Mouse (Mus musculus): Measurements from ENCODE around the gene Olfr9.
"Not testable (repeated sequence)": the region's sequence is repeated elsewhere in the genome, so short reads cannot be mapped to it uniquely, and the experiment has no call there.

Olfr9 gene

DNA sequence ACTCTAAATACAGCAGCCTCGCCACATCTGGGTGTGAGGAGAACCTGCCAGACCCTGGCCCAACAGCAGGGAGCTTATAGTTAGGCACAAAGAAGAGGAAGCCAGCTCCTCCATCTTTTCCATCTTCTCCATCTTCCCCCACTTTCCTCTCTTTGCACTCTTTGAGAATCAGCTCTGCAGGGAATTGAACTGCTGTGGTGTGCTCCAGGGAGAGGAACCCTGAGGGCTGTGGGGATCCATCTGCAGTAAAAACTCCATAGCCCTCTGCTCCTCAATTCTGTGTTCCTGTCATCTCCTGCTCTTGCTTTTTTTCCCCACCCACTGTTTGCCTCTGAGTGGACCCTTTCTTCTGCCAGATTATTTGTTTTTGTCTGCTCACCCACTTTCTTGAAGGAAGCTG lies at the start of gene Olfr9:
Gene Olfr9, plus strand, starts transcription at position 301 of the 400 bp plus-strand sequence.
- not testable (repeated sequence) for DNase-seq (ENCODE audit: low read depth, low spot score)

DNA sequence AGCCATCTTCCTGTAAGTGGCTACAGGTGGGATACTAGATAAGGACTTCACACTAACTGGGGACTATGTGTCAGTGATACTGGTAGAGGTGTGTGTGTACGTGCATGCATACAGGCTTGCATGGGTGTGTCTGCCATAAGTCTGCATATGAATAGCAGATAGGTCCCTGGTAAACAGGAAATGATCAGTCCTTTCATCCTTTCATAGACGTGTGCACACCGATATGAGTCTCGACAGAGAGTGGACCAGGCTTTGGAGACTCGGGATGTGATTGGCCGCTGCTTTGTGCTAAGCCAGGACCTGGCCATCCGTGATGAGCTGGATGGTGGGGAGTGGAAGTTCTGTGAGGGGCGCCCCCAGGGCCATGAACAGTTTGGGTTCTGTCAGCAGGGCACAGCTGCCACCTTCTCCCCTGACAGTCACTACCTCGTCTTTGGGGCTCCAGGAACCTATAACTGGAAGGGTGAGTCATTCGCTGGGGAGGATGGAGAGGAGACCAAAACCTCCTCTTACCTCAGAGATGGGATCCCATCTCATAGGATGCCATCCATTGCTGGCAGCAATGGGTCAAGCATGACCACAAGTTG lies 48.7 kb upstream of the Olfr9 start:
- no peak for DNase-seq (ENCODE audit: low read depth, low spot score)

DNA sequence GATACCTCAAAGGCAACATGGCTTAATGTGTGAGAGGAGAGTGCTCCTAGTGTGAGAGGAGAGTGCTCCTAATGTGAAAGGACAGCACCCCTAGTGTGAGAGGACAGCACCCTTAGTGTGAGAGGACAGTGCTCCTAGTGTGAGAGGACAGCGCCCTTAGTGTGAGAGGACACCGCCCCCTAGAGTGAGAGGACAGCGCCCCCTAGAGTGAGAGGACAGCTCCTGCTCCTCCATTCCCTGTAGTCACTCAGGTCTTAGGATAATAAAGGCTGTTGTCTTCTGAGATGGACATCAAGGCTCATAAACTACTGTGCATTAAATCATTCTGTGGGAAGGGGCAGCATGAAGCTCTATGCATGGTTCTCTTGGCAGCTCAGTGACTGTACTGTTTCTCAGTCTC lies 43.6 kb upstream of the Olfr9 start:
- DNase-seq (ENCODE audit: low read depth, low spot score): peak; percentile 46

GRCm38 (mm10) chr10:128947496-128947895 lies 41.7 kb upstream of the Olfr9 start:
- no peak for DNase-seq (ENCODE audit: low read depth, low spot score)

DNA sequence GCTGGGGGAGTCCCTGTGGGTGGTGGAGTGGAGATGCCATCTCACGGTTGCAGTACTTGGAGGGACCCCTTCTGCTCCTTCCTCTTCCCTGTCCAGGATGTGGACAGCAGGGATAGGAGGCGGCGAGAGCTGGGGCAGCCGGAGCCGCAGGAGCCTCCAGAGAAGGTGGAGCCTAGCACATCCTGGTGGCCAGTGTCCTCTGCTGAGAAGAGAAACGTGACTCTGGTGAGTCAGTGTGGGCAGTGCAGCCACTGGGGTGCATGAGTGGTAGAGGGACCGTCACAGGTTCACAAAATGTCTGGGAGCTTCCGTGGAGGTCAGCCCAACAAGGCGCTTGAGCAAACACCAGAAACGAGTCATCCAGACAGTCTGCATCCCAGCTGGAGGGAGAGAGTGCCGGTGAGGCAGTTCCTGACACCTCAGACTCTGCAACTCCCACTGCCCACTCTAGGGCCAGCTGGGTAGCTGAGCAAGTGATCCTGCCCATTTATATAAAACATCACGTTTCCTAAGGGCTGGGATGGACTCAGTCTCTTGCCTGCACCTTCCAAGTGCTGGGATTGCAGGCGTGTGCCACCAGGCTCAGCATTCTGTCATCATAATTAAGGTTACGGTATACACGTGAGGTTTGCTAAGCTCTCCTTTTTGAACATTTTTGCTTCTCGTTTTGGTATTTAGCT lies 38.9 kb upstream of the Olfr9 start:
- DNase-seq (ENCODE audit: low read depth, low spot score): no peak

DNA sequence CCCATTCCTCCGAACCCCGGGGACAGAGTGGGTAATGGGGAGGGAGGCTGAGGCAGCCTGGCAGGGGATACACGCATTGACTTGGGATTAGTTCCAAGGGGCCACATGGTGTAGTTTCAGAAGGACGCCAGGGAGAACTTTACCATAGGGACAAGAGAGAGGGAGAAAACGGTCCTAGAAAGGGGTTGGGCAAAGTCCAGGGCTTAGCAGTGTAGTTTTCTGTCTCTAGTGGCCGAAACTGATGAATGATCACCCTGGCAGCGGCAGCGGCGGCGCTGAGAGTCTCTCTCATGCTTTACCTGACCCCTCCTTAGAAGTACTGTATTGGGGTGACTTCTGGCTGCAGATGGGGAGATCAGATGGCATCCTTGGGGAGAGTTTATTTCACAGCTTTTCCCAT lies 30.9 kb upstream of the Olfr9 start:
- no peak for DNase-seq (ENCODE audit: low read depth, low spot score)

DNA sequence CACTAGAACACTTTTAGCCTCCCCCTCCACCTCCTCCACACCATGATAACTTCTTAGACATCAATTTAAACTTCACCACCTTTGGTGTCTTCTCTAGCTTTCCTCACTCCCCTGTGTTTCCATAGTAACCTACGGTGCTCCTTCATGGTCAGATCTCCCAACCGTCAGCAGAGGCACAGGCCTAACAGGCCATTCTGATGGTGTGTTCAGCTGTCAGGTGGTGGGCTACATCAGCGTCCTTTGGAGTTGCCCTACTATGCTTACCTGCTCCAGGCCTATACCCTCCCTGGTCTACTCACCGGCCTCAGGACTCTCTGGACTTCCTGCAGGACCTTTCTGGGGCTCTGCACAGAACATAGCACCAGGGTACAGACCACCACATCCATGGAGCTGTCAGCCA lies 29.1 kb upstream of the Olfr9 start:
- DNase-seq (ENCODE audit: low read depth, low spot score): no peak

- DNase-seq (ENCODE audit: low read depth, low spot score): no peak
Measured at GRCm38 (mm10) chr10:128960590-128961584, 28.3 kb upstream of the Olfr9 start, which contains the start of gene Mettl7b. TSS of gene Mettl7b (minus strand) at chr10:128960988.

GRCm38 (mm10) chr10:128964961-128965360 lies 24.3 kb upstream of the Olfr9 start:
- DNase-seq (ENCODE audit: low read depth, low spot score): no peak

DNA sequence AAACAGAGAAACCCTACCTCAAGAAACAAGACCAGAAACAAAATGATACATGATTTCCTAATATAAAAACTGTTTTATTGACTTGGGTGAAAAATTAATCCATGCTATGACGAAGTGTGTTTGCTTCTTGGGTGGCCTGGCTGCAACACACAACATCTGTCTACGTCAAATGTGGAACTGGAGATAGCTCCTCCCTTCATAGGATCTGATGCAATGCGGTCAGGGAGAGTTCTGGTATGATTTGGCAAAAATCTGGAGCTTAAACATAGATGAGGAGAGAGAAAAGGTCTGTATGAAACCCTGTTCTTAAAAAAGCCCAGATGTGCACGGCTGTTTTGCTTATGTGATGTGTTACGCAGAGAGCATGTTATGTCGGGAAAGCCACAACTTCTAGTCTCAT lies 23.4 kb upstream of the Olfr9 start:
- no peak for DNase-seq (ENCODE audit: low read depth, low spot score)

DNA sequence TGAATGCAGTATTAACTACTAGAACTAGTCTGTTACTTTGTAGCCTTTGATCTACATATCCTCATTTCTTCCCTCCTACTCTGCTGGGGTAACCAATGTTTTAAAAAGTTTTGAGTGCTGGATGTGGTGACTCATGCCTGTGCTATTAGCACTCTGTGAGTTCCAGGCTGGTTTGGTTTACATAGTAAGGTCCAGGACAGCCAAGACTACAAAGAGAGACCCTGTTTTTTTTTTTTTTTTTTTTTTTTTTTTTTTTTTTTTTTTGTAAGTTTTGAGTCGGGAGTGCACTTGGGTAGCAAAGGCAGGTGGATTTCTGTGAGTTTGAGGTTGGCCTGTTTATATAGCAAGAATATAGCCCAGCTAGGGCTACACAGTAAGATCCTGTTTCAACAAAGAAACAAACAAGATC lies 20.9 kb upstream of the Olfr9 start:
- no peak for DNase-seq (ENCODE audit: low read depth, low spot score)

GRCm38 (mm10) chr10:128970740-128971250 lies 18.4 kb upstream of the Olfr9 start:
- peak; percentile 40 for DNase-seq (ENCODE audit: low read depth, low spot score)

GRCm38 (mm10) chr10:128972841-128973240 lies 16.4 kb upstream of the Olfr9 start:
- no peak for DNase-seq (ENCODE audit: low read depth, low spot score)

DNA sequence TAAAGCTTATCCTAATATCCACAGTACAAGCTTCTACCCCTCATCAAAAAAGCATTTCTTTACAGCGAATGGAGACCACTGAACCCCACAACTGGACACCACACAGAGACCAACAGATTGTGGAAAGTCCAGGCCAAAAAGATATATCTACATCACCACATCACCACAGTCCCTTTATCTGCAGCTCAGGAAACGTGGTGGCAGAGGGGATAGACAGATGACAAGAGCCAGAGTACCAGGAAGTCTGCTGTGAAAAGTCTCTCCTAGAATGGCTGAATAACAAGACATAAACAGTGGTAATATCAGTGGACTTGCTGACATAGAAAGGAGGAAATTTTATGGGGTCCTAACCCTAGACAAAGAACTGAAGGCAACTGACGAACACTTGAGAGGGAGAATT lies 12.8 kb upstream of the Olfr9 start:
- no peak for DNase-seq (ENCODE audit: low read depth, low spot score)

DNA sequence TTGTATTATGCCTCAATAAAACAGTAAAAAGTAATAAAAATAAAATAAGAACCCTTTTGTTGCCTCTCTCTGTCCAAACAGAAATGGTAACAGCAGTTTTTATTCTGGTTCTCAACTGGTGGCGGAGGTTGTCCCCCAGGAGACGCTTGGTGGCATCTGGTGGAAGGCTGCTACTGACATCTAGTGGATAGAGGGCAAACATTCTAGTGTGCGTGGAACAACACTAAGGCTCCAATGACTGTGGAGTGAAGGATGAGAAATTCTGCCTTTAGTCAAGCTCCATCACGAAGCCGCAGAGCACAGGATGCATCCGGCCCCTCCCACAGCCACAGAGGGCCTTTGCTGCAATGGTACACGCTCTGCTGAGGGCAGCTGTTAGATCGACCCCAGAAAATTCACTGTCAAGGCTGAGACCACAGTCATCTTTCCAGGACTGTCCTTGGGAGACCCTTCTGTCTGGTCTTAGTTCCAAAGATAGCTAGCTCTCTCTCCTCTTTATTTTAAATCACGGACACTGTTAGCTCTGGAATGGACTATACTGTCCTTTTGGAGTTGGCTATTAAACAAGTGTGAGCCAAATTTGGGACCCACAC lies 11.6 kb upstream of the Olfr9 start:
- DNase-seq (ENCODE audit: low read depth, low spot score): peak; percentile 43

- DNase-seq (ENCODE audit: low read depth, low spot score): no peak
Measured at GRCm38 (mm10) chr10:128980644-128981365, 8.4 kb upstream of the Olfr9 start.

DNA sequence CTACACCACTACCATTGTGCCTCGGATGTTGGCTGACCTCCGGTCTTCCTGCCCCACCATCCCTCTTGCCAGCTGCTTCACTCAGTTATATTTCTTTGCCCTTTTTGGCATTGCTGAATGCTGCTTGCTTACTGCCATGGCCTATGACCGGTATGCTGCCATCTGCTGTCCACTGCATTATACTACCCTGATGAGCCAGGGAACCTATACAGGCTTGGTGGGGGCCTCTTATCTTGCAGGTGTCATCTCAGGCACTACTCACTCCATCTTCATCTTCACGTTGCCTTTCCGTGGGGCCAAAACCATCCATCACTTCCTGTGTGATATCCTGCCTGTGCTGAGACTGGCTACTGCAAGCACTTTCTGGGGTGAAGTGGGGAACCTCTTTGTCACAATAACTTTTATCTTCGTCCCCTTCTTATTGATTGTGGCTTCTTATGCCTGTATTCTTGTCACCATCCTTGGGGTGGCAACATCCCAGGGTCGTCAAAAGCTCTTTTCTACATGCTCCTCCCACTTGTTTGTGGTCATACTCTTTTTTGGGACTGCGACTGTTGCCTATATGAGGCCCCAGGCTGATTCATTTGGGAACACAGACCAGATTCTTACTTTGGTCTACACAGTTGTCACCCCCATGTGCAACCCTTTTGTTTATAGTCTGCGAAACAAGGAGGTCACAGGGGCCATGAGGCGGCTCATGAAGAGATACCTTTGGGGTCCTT lies 1.1 kb downstream of the Olfr9 start:
- not testable (repeated sequence) for DNase-seq (ENCODE audit: low read depth, low spot score)

GRCm38 (mm10) chr10:128990994-128991393 lies 1.8 kb downstream of the Olfr9 start:
- DNase-seq (ENCODE audit: low read depth, low spot score): no peak

- no peak for DNase-seq (ENCODE audit: low read depth, low spot score)
Measured at GRCm38 (mm10) chr10:128995796-128996195, 6.6 kb downstream of the Olfr9 start.

DNA sequence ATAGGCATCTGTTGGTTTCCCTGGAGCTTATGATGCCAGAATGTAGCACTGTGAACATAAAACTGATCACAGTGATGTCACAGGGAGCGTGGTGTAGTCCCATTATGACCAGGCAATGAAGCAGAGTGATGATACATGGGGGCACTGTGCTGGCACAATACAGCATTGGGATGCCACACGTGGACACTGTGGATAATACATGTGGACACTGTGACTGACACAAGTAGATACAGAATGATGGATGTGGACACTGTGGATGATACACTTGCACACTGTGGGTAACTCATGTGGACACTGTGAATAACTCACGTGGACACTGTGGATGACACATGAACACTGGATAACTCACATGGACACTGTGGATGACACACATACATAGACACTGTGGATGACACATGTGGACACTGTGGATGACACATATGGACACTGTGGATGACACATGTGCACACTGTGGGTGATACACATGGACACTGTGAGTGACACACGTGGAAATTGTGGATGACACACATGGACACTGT lies 7.4 kb downstream of the Olfr9 start:
- no peak for DNase-seq (ENCODE audit: low read depth, low spot score)

All from A20 (cell line).